Mouse (Mus musculus) neural tube, embryonic 14.5 days (tissue): ENCODE data around the gene Il12rb1. TPM values are rescaled to one million over a fixed set of nuclear protein-coding genes. Genes with fewer than 3 reads are reported as not detected.

Experiments used
- ATAC-seq: fragments of 200-750 bp; cut with Nextera tagmentation; 2 replicates; pipeline ENCODE4 v1.8.0; 2017; ENCODE audit warnings: low read depth, mild to moderate bottlenecking, moderate TSS enrichment, moderate library complexity
- H3K27ac ChIP-seq: fragments of 300-500 bp; sonication (generic); 2 replicates; pipeline ENCODE4 v1.5.1; 2014; ENCODE audit warnings: low read depth, mild to moderate bottlenecking, control low read depth, low read length, moderate library complexity, mixed read lengths
- H3K27me3 ChIP-seq: fragments of 300-500 bp; sonication (generic); 2 replicates; pipeline ENCODE4 v1.6.1; 2014; ENCODE audit warnings: low read length; ENCODE audit not compliant: control insufficient read depth, insufficient read depth
- H3K36me3 ChIP-seq: fragments of 300-500 bp; sonication (generic); 2 replicates; pipeline ENCODE4 v1.6.1; 2014; ENCODE audit warnings: low read length, mixed read lengths; ENCODE audit not compliant: control insufficient read depth, insufficient read depth
- H3K4me1 ChIP-seq: fragments of 300-500 bp; sonication (generic); 2 replicates; pipeline ENCODE4 v1.6.1; 2014; ENCODE audit warnings: low read length; ENCODE audit not compliant: control insufficient read depth, insufficient read depth
- H3K4me2 ChIP-seq: fragments of 300-500 bp; sonication (generic); 2 replicates; pipeline ENCODE4 v1.6.1; 2014; ENCODE audit warnings: mild to moderate bottlenecking, low read depth, low read length, control low read depth
- H3K4me3 ChIP-seq: fragments of 300-500 bp; sonication (generic); 2 replicates; pipeline ENCODE4 v1.5.1; 2014; ENCODE audit warnings: low read depth, low read length, control low read depth, mixed read lengths
- H3K9ac ChIP-seq: fragments of 300-500 bp; sonication (generic); replicated peaks from 2 replicates; pipeline ENCODE4 v1.6.1; 2014; ENCODE audit warnings: low read depth, mild to moderate bottlenecking, control low read depth, low read length, mixed read lengths
- H3K9me3 ChIP-seq: fragments of 300-500 bp; sonication (generic); 2 replicates; pipeline ENCODE4 v1.6.1; 2016; ENCODE audit warnings: low read length; ENCODE audit not compliant: control insufficient read depth
- WGBS: fragments of 180-500 bp; shearing (Covaris S2); extraction: QIAGEN DNeasy Blood & Tissue Kit; methylation state at CpG from one replicate; pipeline ENCODE4 v1.1.7; 2014; 5-methylcytosine and 5-hydroxymethylcytosine counted together
- polyA plus RNA-seq: library from polyadenylated mRNA; unstranded; fragments of >200 nt; fragmentation: Nextera tagmentation; extraction: Ambion mirVana; gene quantifications from 2 replicates; pipeline ENCODE4 v1.2.1, GENCODE M21; 2014

Il12rb1 gene
- polyA plus RNA-seq, 1 experiment from 2014 or later, result not detected

DNA sequence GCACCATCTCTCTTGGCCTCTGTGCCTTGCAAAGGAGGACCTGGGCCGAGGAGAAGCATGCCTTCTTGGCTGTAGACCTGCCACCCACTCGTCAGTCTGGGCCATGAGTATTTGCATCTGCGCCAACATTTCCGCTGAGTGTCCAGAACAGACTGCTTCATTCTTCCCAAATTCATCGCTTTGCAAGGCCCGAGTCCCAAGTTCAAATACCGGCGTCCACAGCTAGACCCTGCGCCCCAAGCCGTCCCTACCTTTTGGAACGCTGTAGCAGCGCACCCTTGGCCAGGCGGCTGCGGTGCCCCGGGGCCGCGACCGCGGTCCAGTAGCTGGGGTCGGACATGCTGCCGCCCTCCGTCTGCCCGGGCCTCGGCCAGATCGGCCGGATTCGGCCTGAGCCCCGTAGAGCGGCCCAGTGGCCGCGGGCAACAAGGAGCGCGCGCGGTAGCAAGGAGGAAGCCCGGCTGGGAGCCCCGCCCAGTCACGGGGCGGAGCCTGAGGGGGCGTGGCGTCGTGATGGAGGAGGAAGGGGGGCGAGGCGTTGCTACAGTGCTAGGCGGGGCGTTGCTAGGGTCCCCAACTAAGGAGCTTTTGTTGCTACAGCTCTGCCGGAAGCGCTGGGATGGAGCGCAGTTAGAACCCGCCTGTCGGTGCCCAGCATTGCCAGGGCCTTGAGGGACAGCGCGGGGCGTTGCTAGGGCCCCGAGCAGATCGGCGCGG, 16.1 kb upstream of the Il12rb1 start:
- no peaks in the 10 kb centered on the region for H3K27me3 ChIP-seq
- peak overlapping the region; percentile 58 for H3K4me3 ChIP-seq
- peak overlapping the region; percentile 66 for H3K4me2 ChIP-seq
- WGBS, result 5% methylated on average over 57 of the region's 58 CpGs
- H3K36me3 ChIP-seq, result no peaks in the 10 kb centered on the region
- H3K4me1 ChIP-seq, result peaks cover 13% of the 10 kb centered on the region
- no peaks in the 10 kb centered on the region for H3K9me3 ChIP-seq
- H3K27ac ChIP-seq, result peak overlapping the region; percentile 85
- peak; percentile 84 for ATAC-seq
- peak overlapping the region; percentile 87 for H3K9ac ChIP-seq

DNA sequence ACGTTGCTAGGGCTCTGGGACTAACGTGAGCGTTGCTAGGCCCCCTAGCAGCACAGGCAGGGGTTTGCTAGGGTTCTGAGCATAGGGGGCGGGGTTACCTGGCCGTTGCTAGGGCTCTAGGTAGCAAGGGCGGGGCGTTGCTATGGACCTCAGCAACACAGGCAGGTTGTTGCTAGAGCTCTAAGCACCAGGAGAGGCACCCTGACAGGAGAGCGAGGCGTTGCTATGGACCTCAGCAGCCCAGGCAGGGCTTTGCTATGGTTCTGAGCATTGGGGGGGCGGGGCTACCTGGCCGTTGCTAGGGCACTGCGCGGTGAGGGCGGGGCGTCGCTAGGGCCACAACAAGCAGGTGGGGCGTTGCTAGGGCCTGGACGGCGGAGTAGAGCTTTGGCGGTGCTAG, 15.5 kb upstream of the Il12rb1 start:
- under 1% methylated on average over 20 of the region's 20 CpGs for WGBS
- peak; percentile 52 for ATAC-seq
- peak overlapping the region; percentile 58 for H3K4me3 ChIP-seq
- H3K4me1 ChIP-seq, result peaks cover 13% of the 10 kb centered on the region
- H3K4me2 ChIP-seq, result peak overlapping the region; percentile 66
- no peaks in the 10 kb centered on the region for H3K9me3 ChIP-seq
- peak overlapping the region; percentile 85 for H3K27ac ChIP-seq
- no peaks in the 10 kb centered on the region for H3K36me3 ChIP-seq
- H3K9ac ChIP-seq, result peak overlapping the region; percentile 87
- H3K27me3 ChIP-seq, result no peaks in the 10 kb centered on the region

DNA sequence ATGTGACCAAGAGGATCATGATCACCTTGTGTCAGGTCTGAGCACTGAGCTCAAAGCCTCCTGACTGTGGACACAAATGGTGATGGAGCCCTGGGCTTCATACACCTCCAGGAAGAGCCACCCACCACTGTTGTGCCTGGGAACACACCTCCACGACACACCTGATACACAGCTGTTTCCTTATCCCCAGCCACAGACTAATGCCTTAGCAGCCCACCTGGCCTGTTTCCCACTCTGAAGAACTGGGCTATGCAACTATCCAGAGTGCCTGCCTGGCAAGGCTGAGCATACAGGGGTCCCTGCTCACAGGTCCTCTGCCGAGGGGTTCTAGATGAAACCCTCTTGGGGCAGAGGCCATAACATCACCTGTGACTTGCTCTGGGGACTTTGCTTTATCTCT, 14.0 kb upstream of the Il12rb1 start:
- Histone ChIP-seq H3K27me3 (peaks cover 4% of the 10 kb centered on the region; the same call in 1 of the 2 replicates), H3K27ac (no peak overlapping the region), H3K36me3 (no peaks in the 10 kb centered on the region), H3K9me3 (no peaks in the 10 kb centered on the region), H3K4me3 (no peak overlapping the region), H3K9ac (no peak overlapping the region), H3K4me2 (no peak overlapping the region), H3K4me1 (peaks cover 20% of the 10 kb centered on the region)
- no peak for ATAC-seq
- 89% methylated on average over 2 of the region's 2 CpGs for WGBS

DNA sequence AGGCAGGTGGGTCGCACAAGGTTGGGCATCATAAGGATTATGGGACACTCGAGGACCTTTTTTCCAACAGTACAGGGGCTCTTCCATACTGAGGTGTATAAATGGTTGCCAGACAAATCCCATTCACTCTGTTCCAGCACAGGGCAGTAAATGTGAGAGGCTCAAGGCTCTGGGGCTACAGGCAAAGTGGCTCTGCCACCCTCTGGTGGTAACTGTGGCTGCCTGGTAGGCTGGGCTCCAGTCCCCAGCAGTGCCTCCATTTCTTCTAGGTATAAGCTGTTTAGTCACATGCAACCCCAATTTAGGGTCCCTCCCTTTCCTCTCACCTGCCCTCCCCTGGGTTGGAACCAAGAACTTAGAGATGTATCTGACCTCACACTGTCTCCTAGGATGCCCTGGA, 12.9 kb upstream of the Il12rb1 start:
- no peaks in the 10 kb centered on the region for H3K36me3 ChIP-seq
- no peak overlapping the region for H3K27ac ChIP-seq
- no peak overlapping the region for H3K9ac ChIP-seq
- WGBS, result 89% methylated on average over 2 of the region's 2 CpGs
- H3K4me2 ChIP-seq, result no peak overlapping the region
- no peaks in the 10 kb centered on the region for H3K9me3 ChIP-seq
- H3K4me3 ChIP-seq, result no peak overlapping the region
- H3K27me3 ChIP-seq, result peaks cover 9% of the 10 kb centered on the region
- no peak for ATAC-seq
- peaks cover 20% of the 10 kb centered on the region for H3K4me1 ChIP-seq

DNA sequence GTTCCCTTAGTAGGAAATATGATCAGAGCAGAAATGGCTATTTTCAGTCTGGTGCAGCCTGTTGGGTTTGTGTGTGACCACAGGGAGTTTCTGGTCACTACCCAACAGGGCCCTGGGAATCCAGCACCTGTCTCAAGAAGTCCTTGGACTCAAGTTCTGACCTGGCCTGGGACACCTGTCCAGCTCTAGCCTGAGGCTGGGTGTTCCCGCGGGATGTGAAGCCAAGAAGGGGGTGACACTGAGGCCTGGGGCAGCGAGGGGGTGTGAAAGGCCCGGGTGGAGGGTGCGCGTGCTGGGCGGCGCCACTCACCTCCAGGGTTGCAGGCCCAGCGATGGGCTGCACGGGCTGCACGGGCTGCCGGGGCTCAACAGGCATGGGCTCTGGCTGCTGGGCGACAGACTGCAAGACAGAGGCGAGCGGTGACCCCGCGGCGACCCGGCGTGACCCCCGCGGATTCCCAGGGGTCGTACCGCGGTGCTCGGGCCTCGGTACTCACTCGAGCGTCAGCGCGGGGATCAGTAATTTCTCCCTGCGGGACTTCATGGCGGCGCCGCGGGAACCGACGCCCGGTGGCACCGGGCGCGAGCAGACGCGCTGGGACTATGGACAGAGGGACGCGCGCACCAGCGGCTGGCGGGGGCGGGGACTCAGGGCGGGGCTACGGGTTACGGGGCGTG, 11.7 kb upstream of the Il12rb1 start:
- no peaks in the 10 kb centered on the region for H3K36me3 ChIP-seq
- H3K9ac ChIP-seq, result peak overlapping the region; percentile 66
- H3K4me2 ChIP-seq, result peak overlapping the region; percentile 79
- H3K9me3 ChIP-seq, result no peaks in the 10 kb centered on the region
- H3K27me3 ChIP-seq, result peaks cover 9% of the 10 kb centered on the region
- peak overlapping the region; percentile 55 for H3K4me3 ChIP-seq
- no peak overlapping the region for H3K27ac ChIP-seq
- 2% methylated on average over 54 of the region's 54 CpGs for WGBS
- peaks cover 11% of the 10 kb centered on the region for H3K4me1 ChIP-seq
- peak; percentile 1; the same call in 1 of the 2 replicates for ATAC-seq

DNA sequence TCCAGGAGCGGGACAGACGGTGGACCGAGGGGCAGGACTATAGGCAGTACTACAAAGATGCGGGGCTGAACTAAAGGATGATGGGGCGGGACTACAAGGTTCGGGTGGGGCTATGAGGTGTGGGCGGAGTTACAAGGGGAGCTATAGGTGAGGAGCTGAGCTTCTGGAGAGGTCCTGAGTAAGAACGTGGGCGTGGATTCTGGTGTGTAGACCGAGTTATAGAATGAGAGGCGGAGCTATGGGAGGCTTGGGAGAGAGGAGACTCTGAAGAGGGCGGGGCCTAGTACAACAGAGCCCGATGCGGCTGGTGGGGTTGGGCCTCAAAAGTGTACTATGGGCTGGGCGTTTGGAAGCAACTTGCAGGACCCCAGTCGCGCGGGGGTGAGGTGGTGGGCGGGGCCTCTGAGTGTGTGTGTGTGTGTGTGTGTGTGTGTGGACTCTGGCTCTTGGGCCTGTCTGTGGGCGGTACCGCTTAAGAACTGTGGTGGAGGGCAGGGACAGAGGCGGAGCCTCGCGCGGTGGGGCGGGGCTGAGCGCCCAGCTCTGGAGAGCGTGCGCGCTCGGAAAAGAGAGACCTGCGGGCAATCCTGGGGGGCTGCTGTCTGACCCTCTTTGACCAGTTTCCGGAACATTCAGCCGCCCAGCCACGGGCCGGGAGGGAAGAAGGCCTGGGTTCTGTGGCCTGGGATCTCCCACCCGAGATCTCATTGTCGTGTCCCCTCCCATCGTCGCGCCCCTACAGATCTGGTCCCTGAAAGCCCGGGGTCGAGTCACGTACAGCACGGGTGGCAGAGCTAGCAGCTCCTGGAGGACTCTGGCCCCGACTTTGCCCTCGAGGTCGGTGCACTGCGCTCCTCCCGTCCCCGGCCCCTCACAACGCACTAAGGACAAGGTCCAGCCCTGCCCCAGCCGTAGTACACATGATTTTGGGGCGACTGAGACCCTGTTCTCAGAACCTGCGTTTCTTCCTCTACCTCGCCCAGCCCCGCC, 10.9 kb upstream of the Il12rb1 start:
- under 1% methylated on average over 57 of the region's 57 CpGs for WGBS
- no peaks in the 10 kb centered on the region for H3K36me3 ChIP-seq
- H3K27ac ChIP-seq, result no peak overlapping the region
- H3K9ac ChIP-seq, result peak overlapping the region; percentile 66
- peak overlapping the region; percentile 79 for H3K4me2 ChIP-seq
- peak; percentile 80 for ATAC-seq
- peaks cover 11% of the 10 kb centered on the region for H3K4me1 ChIP-seq
- peaks cover 9% of the 10 kb centered on the region for H3K27me3 ChIP-seq
- no peaks in the 10 kb centered on the region for H3K9me3 ChIP-seq
- peak overlapping the region; percentile 55 for H3K4me3 ChIP-seq

DNA sequence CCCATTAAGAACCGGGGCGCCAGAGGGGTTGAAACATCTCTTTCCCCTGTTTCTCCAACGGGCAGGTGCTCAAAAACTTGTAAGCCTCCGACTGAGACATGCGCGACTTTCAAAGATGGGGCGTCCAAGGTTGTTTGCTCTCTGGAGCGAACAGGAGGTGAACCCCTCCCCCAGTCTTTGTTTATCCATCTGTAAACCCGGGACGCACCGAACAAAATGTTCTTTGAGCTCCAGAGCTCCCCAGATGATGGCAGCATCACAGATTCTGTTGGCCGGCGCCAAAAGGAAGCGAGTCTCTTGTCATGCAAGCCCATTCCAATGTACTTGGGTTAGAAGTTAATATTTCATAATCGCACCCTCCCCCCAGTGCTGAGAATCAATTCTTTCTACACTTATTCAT, 10.0 kb upstream of the Il12rb1 start:
- H3K27me3 ChIP-seq, result peaks cover 9% of the 10 kb centered on the region
- no peak overlapping the region for H3K9ac ChIP-seq
- H3K4me3 ChIP-seq, result peak overlapping the region; percentile 55; the same call in 1 of the 2 replicates

DNA sequence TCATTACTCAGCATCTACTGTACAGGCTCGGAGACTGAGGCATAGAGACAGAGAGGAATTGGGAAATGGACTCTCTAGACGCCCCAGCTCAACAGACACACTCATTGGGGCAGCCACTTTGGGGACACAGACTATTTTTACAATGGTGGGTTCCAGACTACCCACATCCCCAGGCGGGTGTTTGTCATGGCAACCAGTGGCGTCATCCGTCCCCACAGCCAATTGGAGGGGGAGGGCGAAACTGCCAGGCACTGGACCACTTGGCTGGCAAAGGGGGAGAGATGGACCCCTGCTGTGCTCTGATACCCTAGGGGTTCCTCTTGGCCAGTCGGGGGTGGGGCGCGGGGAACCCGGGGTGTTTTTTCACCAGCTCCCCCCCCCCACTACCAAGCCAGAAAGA, 7.6 kb upstream of the Il12rb1 start:
- no peak for ATAC-seq
- 39% methylated on average over 10 of the region's 10 CpGs for whole genome bisulfite sequencing
- no peak overlapping the region for H3K27ac ChIP-seq
- H3K9me3 ChIP-seq, result no peaks in the 10 kb centered on the region
- H3K9ac ChIP-seq, result no peak overlapping the region
- no peak overlapping the region for H3K4me3 ChIP-seq
- peaks cover 23% of the 10 kb centered on the region for H3K27me3 ChIP-seq
- H3K36me3 ChIP-seq, result no peaks in the 10 kb centered on the region
- H3K4me2 ChIP-seq, result no peak overlapping the region
- peaks cover 11% of the 10 kb centered on the region; the same call in 1 of the 2 replicates for H3K4me1 ChIP-seq

More for the DNA sequence above, 10.0 kb upstream of the Il12rb1 start:
- no peak for ATAC-seq
- Histone ChIP-seq H3K36me3 (no peaks in the 10 kb centered on the region), H3K9me3 (no peaks in the 10 kb centered on the region), H3K4me2 (peak overlapping the region; percentile 79), H3K27ac (no peak overlapping the region), H3K4me1 (peaks cover 7% of the 10 kb centered on the region; the same call in 1 of the 2 replicates)
- WGBS, result 9% methylated on average over 15 of the region's 15 CpGs
